Mouse (Mus musculus): ENCODE data around the gene Elavl2.
A peak's percentile ranks its signal among the peaks of the same experiment; 100 is the strongest.

The Elavl2 gene

GRCm38 (mm10) chr4:91400423-91400822, at the start of gene Elavl2:
Elavl2 (minus strand) TSS chr4:91400785.
- DNase-seq (ENCODE audit: low spot score), result no peak

- DNase-seq (ENCODE audit: low spot score), result no peak
Measured at GRCm38 (mm10) chr4:91447887-91448286, 47.3 kb upstream of the Elavl2 start.

- DNase-seq (ENCODE audit: low spot score), result no peak
Measured at GRCm38 (mm10) chr4:91415582-91415981, 15.0 kb upstream of the Elavl2 start.

- no peak for DNase-seq (ENCODE audit: low spot score)
Measured at GRCm38 (mm10) chr4:91405047-91405446, 4.5 kb upstream of the Elavl2 start.

GRCm38 (mm10) chr4:91399510-91400196, 932 bp downstream of the Elavl2 start:
- DNase-seq (ENCODE audit: low spot score), result no peak

GRCm38 (mm10) chr4:91391987-91392598, 8.5 kb downstream of the Elavl2 start:
- DNase-seq (ENCODE audit: low spot score), result no peak

- no peak for DNase-seq (ENCODE audit: low spot score)
Measured at GRCm38 (mm10) chr4:91387701-91388100, 12.9 kb downstream of the Elavl2 start.

- no peak for DNase-seq (ENCODE audit: low spot score)
Measured at GRCm38 (mm10) chr4:91381201-91381627, 19.4 kb downstream of the Elavl2 start.

GRCm38 (mm10) chr4:91380341-91381117, 20.1 kb downstream of the Elavl2 start:
- no peak for DNase-seq (ENCODE audit: low spot score)

GRCm38 (mm10) chr4:91379559-91379958, 21.0 kb downstream of the Elavl2 start:
- no peak for DNase-seq (ENCODE audit: low spot score)

- peak; percentile 96 for DNase-seq (ENCODE audit: low spot score)
Measured at GRCm38 (mm10) chr4:91376317-91376910, 24.2 kb downstream of the Elavl2 start.

GRCm38 (mm10) chr4:91375372-91375687, 25.3 kb downstream of the Elavl2 start:
- DNase-seq (ENCODE audit: low spot score), result no peak

- no peak for DNase-seq (ENCODE audit: low spot score)
Measured at GRCm38 (mm10) chr4:91374571-91375371, 25.8 kb downstream of the Elavl2 start.

GRCm38 (mm10) chr4:91372844-91373243, 27.7 kb downstream of the Elavl2 start:
- DNase-seq (ENCODE audit: low spot score), result no peak

GRCm38 (mm10) chr4:91371819-91372215, 28.8 kb downstream of the Elavl2 start:
- peak; percentile 67 for DNase-seq (ENCODE audit: low spot score)

GRCm38 (mm10) chr4:91371131-91371818, 29.3 kb downstream of the Elavl2 start:
- DNase-seq (ENCODE audit: low spot score), result peak; percentile 42

GRCm38 (mm10) chr4:91365276-91365675, 35.3 kb downstream of the Elavl2 start:
- DNase-seq (ENCODE audit: low spot score), result no peak

GRCm38 (mm10) chr4:91363963-91364362, 36.6 kb downstream of the Elavl2 start:
- no peak for DNase-seq (ENCODE audit: low spot score)

GRCm38 (mm10) chr4:91362520-91362919, 38.1 kb downstream of the Elavl2 start:
- no peak for DNase-seq (ENCODE audit: low spot score)

- no peak for DNase-seq (ENCODE audit: low spot score)
Measured at GRCm38 (mm10) chr4:91353138-91353537, 47.4 kb downstream of the Elavl2 start.

GRCm38 (mm10) chr4:91349579-91349978, 51.0 kb downstream of the Elavl2 start:
- DNase-seq (ENCODE audit: low spot score), result no peak

Measured in layer of hippocampus, adult 11-12 months (tissue).